Mouse (Mus musculus) embryo, embryonic 10.5 days (tissue): ENCODE measurements at regions not wholly inside any gene's neighbourhood (a gene's known extent, or its start where the extent isn't known, plus 50 kb on each side); places are given as distances from the start of the nearest gene placed in this dataset.

ENCODE experiments used
- DNase-seq: peaks from one replicate; pipeline ENCODE4 v3.0.0-alpha.2; 2015; ENCODE audit warnings: low spot score

GRCm38 (mm10) chr11:45058658-45059057, 441.5 kb downstream of the Ebf1 start:
- no peak for DNase-seq

- DNase-seq, result no peak
Observed at GRCm38 (mm10) chr11:45066592-45066991, 449.5 kb downstream of the Ebf1 start.

GRCm38 (mm10) chr11:45070280-45070679, 453.2 kb downstream of the Ebf1 start:
- DNase-seq, result no peak

GRCm38 (mm10) chr11:45071195-45071594, 454.1 kb downstream of the Ebf1 start:
- no peak for DNase-seq

GRCm38 (mm10) chr11:45084506-45085037, 467.5 kb downstream of the Ebf1 start:
- DNase-seq, result no peak

GRCm38 (mm10) chr11:45085145-45085544, 468.0 kb downstream of the Ebf1 start:
- DNase-seq, result no peak

- peak; percentile 1 for DNase-seq
Observed at GRCm38 (mm10) chr11:45087186-45087915, 470.2 kb downstream of the Ebf1 start.

GRCm38 (mm10) chr11:45088286-45088685, 471.2 kb downstream of the Ebf1 start:
- DNase-seq, result no peak

- DNase-seq, result no peak
Observed at GRCm38 (mm10) chr11:45089561-45089960, 472.4 kb downstream of the Ebf1 start.

- DNase-seq, result peak; percentile 30
Observed at GRCm38 (mm10) chr11:45103498-45104336, 486.6 kb downstream of the Ebf1 start.

GRCm38 (mm10) chr11:45116702-45117101, 499.6 kb downstream of the Ebf1 start:
- no peak for DNase-seq

GRCm38 (mm10) chr11:45123276-45123675, 506.2 kb downstream of the Ebf1 start:
- no peak for DNase-seq

- DNase-seq, result peak; percentile 15
Observed at GRCm38 (mm10) chr11:45136781-45137180, 519.7 kb downstream of the Ebf1 start.

- DNase-seq, result no peak
Observed at GRCm38 (mm10) chr11:45138351-45138975, 521.3 kb downstream of the Ebf1 start.

GRCm38 (mm10) chr11:45140490-45140889, 523.4 kb downstream of the Ebf1 start:
- DNase-seq, result no peak

- no peak for DNase-seq
Observed at GRCm38 (mm10) chr11:45154070-45154469, 537.0 kb downstream of the Ebf1 start.

- peak; percentile 46 for DNase-seq
Observed at GRCm38 (mm10) chr11:45154497-45154896, 537.4 kb downstream of the Ebf1 start.

GRCm38 (mm10) chr11:45155782-45156181, 538.7 kb downstream of the Ebf1 start:
- DNase-seq, result no peak

- DNase-seq, result no peak
Observed at GRCm38 (mm10) chr11:45158282-45158681, 541.2 kb downstream of the Ebf1 start.

GRCm38 (mm10) chr11:45160871-45161270, 543.8 kb downstream of the Ebf1 start:
- DNase-seq, result no peak

GRCm38 (mm10) chr11:45173546-45173945, 556.4 kb downstream of the Ebf1 start:
- DNase-seq, result no peak

- DNase-seq, result no peak
Observed at GRCm38 (mm10) chr11:45174071-45174470, 557.0 kb downstream of the Ebf1 start.
